Mouse (Mus musculus): ENCODE measurements around the gene Olfr686.
A peak's percentile ranks its signal among the peaks of the same experiment; 100 is the strongest.

Olfr686 gene

GRCm38 (mm10) chr7:105207385-105207784 lies at the start of gene Olfr686:
Olfr686 (minus strand) TSS chr7:105207485.
- no peak for DNase-seq

DNA sequence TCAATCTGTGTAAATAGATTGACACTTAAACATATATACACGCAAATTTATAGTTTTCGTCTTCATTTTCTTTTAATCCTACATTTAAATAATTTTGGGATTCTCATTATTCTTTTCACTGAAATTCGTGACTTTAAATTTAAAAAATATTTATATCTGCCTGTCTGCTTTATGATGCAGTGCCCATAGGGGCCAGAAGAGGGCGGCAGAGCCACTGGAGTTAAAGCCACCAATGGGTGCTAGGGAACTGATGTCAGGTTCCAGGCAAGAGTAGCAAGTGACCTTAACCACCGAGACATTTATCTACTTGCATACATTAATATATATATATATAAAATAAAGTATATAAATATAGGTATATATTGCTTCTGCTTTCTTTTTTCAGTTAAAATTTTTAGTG lies 49.4 kb upstream of the Olfr686 start:
- DNase-seq: peak; percentile 4

GRCm38 (mm10) chr7:105248197-105248596 lies 40.9 kb upstream of the Olfr686 start:
- DNase-seq: no peak

DNA sequence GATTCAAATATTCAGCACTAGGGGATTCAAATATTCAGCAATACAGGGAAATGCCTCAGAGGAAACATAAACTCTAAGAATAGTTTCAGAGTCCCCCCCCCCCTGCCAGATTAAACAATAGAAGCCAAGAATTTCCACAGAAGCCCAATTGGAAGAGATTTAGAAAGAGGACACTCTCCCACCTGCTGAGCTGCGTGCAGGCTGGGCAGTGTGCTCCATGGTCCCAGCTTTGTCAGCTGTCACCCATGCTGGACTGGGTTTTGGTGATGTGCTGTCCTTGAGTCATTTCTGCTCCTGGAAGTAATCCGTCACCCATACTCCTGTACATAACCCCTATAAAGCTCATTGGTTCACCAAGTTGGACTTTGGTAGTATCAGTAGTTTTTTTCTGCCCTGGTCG lies 40.4 kb upstream of the Olfr686 start:
- DNase-seq: no peak

- DNase-seq: no peak
Measured at GRCm38 (mm10) chr7:105229386-105229785, 22.1 kb upstream of the Olfr686 start.

DNA sequence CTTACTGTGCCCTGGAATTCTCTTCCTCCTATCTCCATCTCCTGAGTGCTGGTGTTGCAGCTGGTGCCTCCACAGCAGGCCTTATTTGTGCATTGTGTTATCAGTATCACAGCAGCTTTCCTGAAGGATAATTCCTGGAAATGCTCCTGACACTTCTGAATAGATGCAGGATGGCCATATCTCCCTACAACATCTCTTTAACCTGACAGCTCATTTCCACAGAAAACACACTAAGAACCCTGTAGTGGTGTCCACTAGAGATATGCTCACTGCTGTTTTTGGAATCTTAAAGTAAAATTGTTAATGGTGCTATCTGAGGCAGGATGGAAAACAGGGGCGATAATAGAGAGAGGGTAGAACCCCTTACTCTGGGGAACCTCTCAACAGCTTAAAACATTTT lies 20.9 kb upstream of the Olfr686 start:
- no peak for DNase-seq

DNA sequence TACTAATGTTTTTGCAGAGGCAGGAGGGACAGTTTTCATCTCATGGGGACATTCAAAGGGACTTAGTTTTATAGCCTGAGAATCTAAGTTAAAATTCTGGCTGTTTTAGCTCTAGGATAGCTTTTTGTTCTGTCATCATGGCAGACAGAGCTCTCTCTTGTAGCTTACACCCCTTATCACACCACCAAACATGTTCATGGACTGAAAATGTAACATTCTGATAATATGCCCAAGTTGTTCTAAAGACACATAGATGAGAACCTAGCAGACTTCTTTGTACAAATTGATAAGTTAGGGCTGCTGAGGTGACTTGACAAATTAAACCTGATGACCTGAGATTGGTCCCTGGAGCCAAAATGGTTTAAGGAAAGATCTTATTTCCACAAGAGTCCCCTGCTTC lies 19.4 kb upstream of the Olfr686 start:
- no peak for DNase-seq

DNA sequence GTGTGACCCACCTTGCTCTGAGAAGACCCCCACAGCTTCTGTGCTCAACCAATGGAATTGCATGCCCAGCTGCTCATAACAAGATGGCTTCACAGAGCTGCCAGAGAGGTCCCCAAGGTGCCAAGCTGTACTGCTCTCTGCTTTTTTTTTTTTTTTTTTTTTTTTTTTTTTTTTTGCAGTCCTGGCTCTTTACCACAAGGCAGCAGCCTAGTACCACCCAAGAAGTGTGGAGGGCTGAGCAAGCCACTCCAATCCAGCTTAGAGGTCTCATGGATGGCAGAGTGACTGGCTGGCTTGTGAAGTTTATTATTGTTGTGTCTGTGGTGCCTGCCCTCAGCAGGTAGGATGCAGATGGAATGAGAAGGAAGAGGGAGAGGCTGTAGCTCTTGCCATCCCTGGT lies 18.8 kb upstream of the Olfr686 start:
- DNase-seq: no peak

DNA sequence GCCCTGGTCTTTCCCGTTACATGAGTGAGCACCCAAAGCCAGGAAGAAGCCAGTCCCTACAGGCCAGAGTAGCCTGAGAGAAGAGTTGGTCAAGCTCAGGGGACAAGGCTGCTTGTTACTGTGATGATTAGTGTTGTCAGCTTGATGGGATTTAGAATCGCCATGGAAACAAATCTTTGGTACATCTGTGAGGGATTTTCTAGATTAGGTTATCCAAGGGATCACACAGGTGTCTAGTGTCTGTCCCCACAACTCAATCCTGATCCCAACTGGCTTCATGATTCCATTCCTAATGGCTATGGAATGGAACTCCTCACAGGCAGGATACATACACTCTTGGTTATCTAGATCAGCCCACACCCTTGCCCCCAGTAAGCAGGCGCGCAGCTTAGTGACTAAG lies 11.0 kb upstream of the Olfr686 start:
- DNase-seq: no peak

GRCm38 (mm10) chr7:105214761-105215160 lies 7.5 kb upstream of the Olfr686 start:
- DNase-seq: no peak

DNA sequence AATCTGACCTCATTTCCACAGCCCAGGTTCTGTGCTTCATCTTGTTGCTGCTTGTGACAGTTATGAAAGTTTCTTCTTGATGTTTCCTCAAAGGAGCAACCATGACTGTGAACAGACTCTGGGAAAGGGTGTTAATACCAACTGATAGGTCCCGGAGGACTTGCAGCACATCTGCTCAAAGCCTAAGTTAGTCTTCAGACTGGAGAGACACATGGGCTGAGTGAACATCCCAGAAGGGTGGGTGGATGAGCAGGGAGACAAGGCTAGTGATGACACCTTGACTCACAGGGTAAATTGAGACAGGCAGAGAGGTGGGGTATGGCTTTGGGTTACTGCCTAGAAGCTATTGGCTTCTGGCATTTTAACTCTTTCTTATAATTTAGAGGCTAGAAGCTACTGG lies 21.4 kb downstream of the Olfr686 start, which contains the start of gene Olfr685:
TSS of gene Olfr685 (minus strand) at position 101 of the 400 bp plus-strand sequence.
- DNase-seq: no peak

GRCm38 (mm10) chr7:105170773-105171172 lies 36.5 kb downstream of the Olfr686 start:
- DNase-seq: no peak

DNA sequence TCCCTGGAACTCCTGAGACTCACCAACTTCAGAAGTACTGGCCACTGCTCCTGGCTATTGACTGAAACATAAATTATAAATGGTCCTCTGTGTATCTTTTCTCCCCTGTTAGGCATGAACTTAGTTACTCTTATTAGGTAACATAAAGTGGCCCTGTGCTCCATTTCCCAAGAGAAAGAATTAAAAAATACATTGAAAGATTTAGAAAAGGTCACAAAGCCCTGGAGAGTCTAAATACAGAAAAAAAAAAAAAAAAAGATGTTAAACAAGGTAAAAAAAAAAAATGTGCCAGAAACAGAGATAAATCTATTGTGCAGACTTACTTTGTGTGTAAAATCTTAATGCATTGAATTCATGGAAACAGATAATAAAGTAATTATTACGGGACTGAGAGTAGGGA lies 43.7 kb downstream of the Olfr686 start, which contains the start of gene Olfr684:
TSS of gene Olfr684 (minus strand) at position 101 of the 400 bp plus-strand sequence.
- DNase-seq: no peak

Data from right cerebral cortex, postnatal 4 days (tissue).